Mouse (Mus musculus) embryonic facial prominence, embryonic 13.5 days (tissue): ENCODE measurements around the gene Nsun2. TPM values are rescaled to one million over a fixed set of nuclear protein-coding genes. Genes with fewer than 3 reads are reported as not detected.

Experiments used
- ATAC-seq: fragments of 200-750 bp; cut with Nextera tagmentation; 2 replicates; pipeline ENCODE4 v1.8.0; 2017; ENCODE audit warnings: low read depth; ENCODE audit not compliant: insufficient number of reproducible peaks, insufficient read depth, low FRiP score, low TSS enrichment
- H3K27ac ChIP-seq: fragments of 300-500 bp; sonication (generic); 2 replicates; pipeline ENCODE4 v1.5.1; 2015; ENCODE audit warnings: moderate library complexity, mild to moderate bottlenecking, inconsistent platforms
- H3K27me3 ChIP-seq: fragments of 300-500 bp; sonication (generic); 2 replicates; pipeline ENCODE4 v1.6.1; 2015; ENCODE audit warnings: mild to moderate bottlenecking, inconsistent platforms
- H3K36me3 ChIP-seq: fragments of 300-500 bp; sonication (generic); 2 replicates; pipeline ENCODE4 v1.6.1; 2015; ENCODE audit warnings: mild to moderate bottlenecking, inconsistent platforms
- H3K4me1 ChIP-seq: fragments of 300-500 bp; sonication (generic); 2 replicates; pipeline ENCODE4 v1.6.1; 2015; ENCODE audit warnings: inconsistent platforms
- H3K4me2 ChIP-seq: fragments of 300-500 bp; sonication (generic); 2 replicates; pipeline ENCODE4 v1.6.1; 2015; ENCODE audit warnings: moderate library complexity, mild to moderate bottlenecking, inconsistent platforms
- H3K4me3 ChIP-seq: fragments of 300-500 bp; sonication (generic); 2 replicates; pipeline ENCODE4 v1.5.1; 2015; ENCODE audit warnings: mild to moderate bottlenecking, inconsistent platforms
- H3K9ac ChIP-seq: fragments of 300-500 bp; sonication (generic); 2 replicates; pipeline ENCODE4 v1.6.1; 2015; ENCODE audit warnings: mild to moderate bottlenecking, inconsistent platforms
- H3K9me3 ChIP-seq: fragments of 300-500 bp; sonication (generic); 2 replicates; pipeline ENCODE4 v1.6.1; 2016; ENCODE audit warnings: inconsistent platforms
- WGBS: fragments of 180-500 bp; shearing (Covaris S2); methylation state at CpG from one replicate; pipeline ENCODE4 v1.1.7; 2015; ENCODE audit warnings: mixed read lengths; 5-methylcytosine and 5-hydroxymethylcytosine counted together
- polyA plus RNA-seq: library from polyadenylated mRNA; unstranded; fragments of >200 nt; fragmentation: Nextera tagmentation; extraction: Ambion mirVana; gene quantifications from 2 replicates; pipeline ENCODE4 v1.2.1, GENCODE M21; 2015

Gene Nsun2
- polyA plus RNA-seq, 1 experiment from 2014 or later = 121 TPM

GRCm38 (mm10) chr13:69640541-69640940 lies 107.0 kb downstream of the Nsun2 start:
- peaks cover 44% of the 10 kb centered on the region for H3K36me3 ChIP-seq
- ATAC-seq = no peak

GRCm38 (mm10) chr13:69641017-69641416 lies 107.5 kb downstream of the Nsun2 start:
- no peaks in the 10 kb centered on the region for H3K27me3 ChIP-seq
- H3K4me2 ChIP-seq = no peak overlapping the region
- H3K9me3 ChIP-seq = no peaks in the 10 kb centered on the region
- WGBS = 88% methylated on average over 3 of the region's 3 CpGs
- H3K9ac ChIP-seq = no peak overlapping the region
- no peak overlapping the region for H3K4me3 ChIP-seq
- no peaks in the 10 kb centered on the region for H3K4me1 ChIP-seq
- peaks cover 40% of the 10 kb centered on the region for H3K36me3 ChIP-seq
- H3K27ac ChIP-seq = no peak overlapping the region
- no peak for ATAC-seq

More at GRCm38 (mm10) chr13:69640541-69640940, 107.0 kb downstream of the Nsun2 start:
- Histone ChIP-seq H3K4me2 (no peak overlapping the region), H3K27ac (no peak overlapping the region), H3K4me1 (no peaks in the 10 kb centered on the region), H3K4me3 (no peak overlapping the region), H3K27me3 (no peaks in the 10 kb centered on the region), H3K9me3 (no peaks in the 10 kb centered on the region), H3K9ac (no peak overlapping the region)
- 89% methylated on average over 4 of the region's 4 CpGs for WGBS

- H3K27me3 ChIP-seq = no peaks in the 10 kb centered on the region
- 75% methylated on average over 5 of the region's 5 CpGs for WGBS
- H3K4me1 ChIP-seq = no peaks in the 10 kb centered on the region
- H3K4me2 ChIP-seq = no peak overlapping the region
- H3K9me3 ChIP-seq = no peaks in the 10 kb centered on the region
- H3K9ac ChIP-seq = no peak overlapping the region
- no peak overlapping the region for H3K4me3 ChIP-seq
- H3K27ac ChIP-seq = no peak overlapping the region
- H3K36me3 ChIP-seq = peaks cover 22% of the 10 kb centered on the region
- ATAC-seq = no peak
These were observed 109.2 kb downstream of the Nsun2 start for GRCm38 (mm10) chr13:69642656-69643216.

GRCm38 (mm10) chr13:69643937-69644336 lies 110.4 kb downstream of the Nsun2 start:
- H3K4me2 ChIP-seq = no peak overlapping the region
- no peak overlapping the region for H3K27ac ChIP-seq
- no peaks in the 10 kb centered on the region for H3K27me3 ChIP-seq
- ATAC-seq = no peak
- no peaks in the 10 kb centered on the region for H3K4me1 ChIP-seq
- no peak overlapping the region for H3K4me3 ChIP-seq
- WGBS = 86% methylated on average over 2 of the region's 2 CpGs
- peaks cover 13% of the 10 kb centered on the region; the same call in 1 of the 2 replicates for H3K36me3 ChIP-seq
- H3K9me3 ChIP-seq = no peaks in the 10 kb centered on the region
- no peak overlapping the region for H3K9ac ChIP-seq

- no peak overlapping the region for H3K4me2 ChIP-seq
- no peaks in the 10 kb centered on the region for H3K27me3 ChIP-seq
These were observed 111.1 kb downstream of the Nsun2 start for GRCm38 (mm10) chr13:69644427-69645166.

GRCm38 (mm10) chr13:69645694-69646423 lies 112.3 kb downstream of the Nsun2 start:
- Histone ChIP-seq H3K4me2 (no peak overlapping the region), H3K27ac (no peak overlapping the region), H3K4me3 (no peak overlapping the region), H3K36me3 (no peaks in the 10 kb centered on the region), H3K27me3 (no peaks in the 10 kb centered on the region), H3K9me3 (no peaks in the 10 kb centered on the region), H3K9ac (no peak overlapping the region), H3K4me1 (no peaks in the 10 kb centered on the region)
- no peak for ATAC-seq
- WGBS = 72% methylated on average over 13 of the region's 13 CpGs

More at GRCm38 (mm10) chr13:69644427-69645166, 111.1 kb downstream of the Nsun2 start:
- 82% methylated on average over 13 of the region's 13 CpGs for WGBS
- Histone ChIP-seq H3K36me3 (peaks cover 9% of the 10 kb centered on the region; the same call in 1 of the 2 replicates), H3K27ac (no peak overlapping the region), H3K9ac (no peak overlapping the region), H3K4me1 (no peaks in the 10 kb centered on the region), H3K4me3 (no peak overlapping the region), H3K9me3 (no peaks in the 10 kb centered on the region)
- ATAC-seq = no peak

DNA sequence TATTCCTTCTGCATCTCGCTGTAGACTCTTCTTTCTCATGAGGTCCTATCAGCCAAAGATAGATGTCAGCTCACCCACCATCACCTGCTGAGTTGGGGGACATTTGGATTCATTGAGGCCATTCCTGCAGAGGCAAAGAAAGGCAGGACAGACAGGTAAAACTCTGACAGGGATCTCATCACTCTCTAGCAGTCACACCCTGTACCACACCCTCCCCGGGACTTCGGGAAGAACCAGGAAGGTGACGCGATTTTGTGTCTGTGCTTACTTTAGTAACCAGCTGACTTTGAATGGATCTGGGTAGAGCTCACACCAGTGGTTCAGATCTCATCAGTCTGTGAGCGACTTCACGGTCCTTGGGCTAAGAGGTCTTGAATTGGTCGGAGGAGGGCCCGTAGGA lies 112.9 kb downstream of the Nsun2 start:
- no peak for ATAC-seq
- WGBS = 89% methylated on average over 9 of the region's 9 CpGs

DNA sequence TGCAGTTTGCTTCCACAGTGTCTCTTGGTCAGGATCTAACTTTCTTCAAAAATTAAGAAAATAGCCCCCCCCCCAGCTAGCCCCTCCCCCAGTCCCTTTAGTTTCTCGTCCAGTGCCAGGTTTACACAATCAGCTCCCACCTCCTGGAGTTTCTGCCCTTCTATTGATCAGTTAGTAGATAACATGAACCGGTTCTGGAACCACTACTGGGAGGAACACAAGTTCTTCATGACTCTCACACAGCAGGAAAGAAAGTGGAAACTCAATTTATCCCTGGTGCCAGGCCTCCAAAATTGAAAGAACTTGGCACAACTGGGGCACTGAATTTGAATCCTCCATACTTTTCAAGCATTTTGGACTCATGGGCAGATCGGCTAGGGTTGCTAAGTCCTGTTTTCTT lies 121.0 kb downstream of the Nsun2 start:
- ATAC-seq = no peak
- no peak overlapping the region for H3K4me2 ChIP-seq
- WGBS = 83% methylated on average over 3 of the region's 3 CpGs
- no peak overlapping the region for H3K9ac ChIP-seq
- no peaks in the 10 kb centered on the region for H3K36me3 ChIP-seq
- no peaks in the 10 kb centered on the region for H3K9me3 ChIP-seq
- H3K4me1 ChIP-seq = no peaks in the 10 kb centered on the region
- H3K27ac ChIP-seq = no peak overlapping the region
- no peak overlapping the region for H3K4me3 ChIP-seq
- no peaks in the 10 kb centered on the region for H3K27me3 ChIP-seq

More for the DNA sequence above, 112.9 kb downstream of the Nsun2 start:
- Histone ChIP-seq H3K4me2 (no peak overlapping the region), H3K9me3 (no peaks in the 10 kb centered on the region), H3K9ac (no peak overlapping the region), H3K27ac (no peak overlapping the region), H3K4me3 (no peak overlapping the region), H3K27me3 (no peaks in the 10 kb centered on the region), H3K4me1 (no peaks in the 10 kb centered on the region), H3K36me3 (no peaks in the 10 kb centered on the region)

- Histone ChIP-seq H3K9ac (no peak overlapping the region), H3K4me2 (no peak overlapping the region), H3K4me3 (no peak overlapping the region), H3K27me3 (no peaks in the 10 kb centered on the region), H3K27ac (no peak overlapping the region), H3K9me3 (no peaks in the 10 kb centered on the region), H3K36me3 (no peaks in the 10 kb centered on the region), H3K4me1 (no peaks in the 10 kb centered on the region)
- WGBS = 85% methylated on average over 5 of the region's 5 CpGs
- ATAC-seq = no peak
These were observed 138.6 kb downstream of the Nsun2 start for GRCm38 (mm10) chr13:69672121-69672520.

- Histone ChIP-seq H3K4me3 (no peak overlapping the region), H3K27ac (no peak overlapping the region), H3K27me3 (no peaks in the 10 kb centered on the region), H3K4me2 (no peak overlapping the region), H3K9ac (no peak overlapping the region), H3K9me3 (no peaks in the 10 kb centered on the region), H3K36me3 (no peaks in the 10 kb centered on the region), H3K4me1 (no peaks in the 10 kb centered on the region)
- no peak for ATAC-seq
- WGBS = 91% methylated on average over 10 of the region's 10 CpGs
These were observed 139.0 kb downstream of the Nsun2 start for GRCm38 (mm10) chr13:69672565-69672964.

- ATAC-seq = no peak
- WGBS = 75% methylated on average over 5 of the region's 5 CpGs
- H3K27ac ChIP-seq = no peak overlapping the region
These were observed 139.8 kb downstream of the Nsun2 start for GRCm38 (mm10) chr13:69673197-69673920.

More at GRCm38 (mm10) chr13:69673197-69673920, 139.8 kb downstream of the Nsun2 start:
- no peaks in the 10 kb centered on the region for H3K4me1 ChIP-seq
- no peak overlapping the region for H3K4me3 ChIP-seq
- H3K36me3 ChIP-seq = no peaks in the 10 kb centered on the region
- H3K4me2 ChIP-seq = no peak overlapping the region
- H3K27me3 ChIP-seq = no peaks in the 10 kb centered on the region
- no peaks in the 10 kb centered on the region for H3K9me3 ChIP-seq
- no peak overlapping the region for H3K9ac ChIP-seq
